Mouse (Mus musculus) heart, adult 2 months (tissue): Measurements from ENCODE around the gene Nop9. TPM values are rescaled to one million over a fixed set of nuclear protein-coding genes. Genes with fewer than 3 reads are reported as not detected.

Experiments
- DNase-seq, 2 experiments: peaks; one replicate each; pipeline ENCODE4 v3.0.0; 2021
- H3K27ac ChIP-seq: fragments of 200-600 bp; 2 replicates; pipeline ENCODE4 v1.8.1; 2022
- H3K27me3 ChIP-seq: fragments of 200-500 bp; 2 replicates; pipeline ENCODE4 v1.6.1; 2012; ENCODE audit warnings: mild to moderate bottlenecking, low read length, inconsistent platforms, mixed read lengths; ENCODE audit not compliant: control insufficient read depth, insufficient read depth
- H3K36me3 ChIP-seq: fragments of 200-500 bp; 2 replicates; pipeline ENCODE4 v1.6.1; 2012; ENCODE audit warnings: low read length, inconsistent platforms; ENCODE audit not compliant: control insufficient read depth, insufficient read depth
- H3K4me1 ChIP-seq: fragments of 200-500 bp; 2 replicates; pipeline ENCODE4 v1.6.1; 2011; ENCODE audit warnings: low read length; ENCODE audit not compliant: control insufficient read depth, insufficient read depth
- H3K4me3 ChIP-seq: fragments of 200-600 bp; 2 replicates; pipeline ENCODE4 v1.8.1; 2022
- H3K79me2 ChIP-seq: fragments of 200-500 bp; replicated peaks from 2 replicates; pipeline ENCODE4 v1.6.1; 2012; ENCODE audit warnings: mild to moderate bottlenecking, inconsistent platforms, low read length, moderate library complexity, mixed read lengths; ENCODE audit not compliant: control insufficient read depth, insufficient read depth
- H3K9ac ChIP-seq: fragments of 200-500 bp; 2 replicates; pipeline ENCODE4 v1.6.1; 2012; ENCODE audit warnings: low read depth, mild to moderate bottlenecking, control low read depth, inconsistent platforms, low read length, mixed read lengths
- CTCF ChIP-seq: fragments of 200-600 bp; IDR thresholded peaks from 2 replicates; pipeline ENCODE4 v1.8.1; 2022; ENCODE audit warnings: antibody characterized with exemption, mild to moderate bottlenecking, moderate library complexity
- EP300 ChIP-seq: fragments of 200-500 bp; IDR thresholded peaks from 2 replicates; pipeline ENCODE4 v1.6.1; 2011; ENCODE audit warnings: low read depth, low read length, control low read depth; ENCODE audit not compliant: insufficient read depth
- POLR2A ChIP-seq: fragments of 200-500 bp; IDR thresholded peaks from 2 replicates; pipeline ENCODE4 v1.6.1; 2011; ENCODE audit warnings: mild to moderate bottlenecking, low read depth, low read length, control low read depth; ENCODE audit not compliant: insufficient read depth
- WGBS: fragments of 180-500 bp; shearing (Covaris S2); methylation state at CpG from one replicate; pipeline ENCODE4 v1.1.7; 2018; 5-methylcytosine and 5-hydroxymethylcytosine counted together
- intact Hi-C: fragments of 180-260 bp; cut with DNase I; formaldehyde crosslinking; loops from one replicate; pipeline ENCODE4 v1.15.1; 2025
- long read RNA-seq: library from polyadenylated mRNA; stranded (forward); transcript quantifications from one replicate; pipeline ENCODE4 v2.0.0, GENCODE M21; 2021
- polyA plus RNA-seq: library from polyadenylated mRNA; depleted of rRNA; stranded (reverse); fragments of >200 nt; gene quantifications from 2 replicates; pipeline ENCODE4 v1.2.3, GENCODE M21; 2012; rRNA removed
- total RNA-seq, 2 experiments: library from RNA; stranded (reverse); gene quantifications; 2 replicates each; pipeline ENCODE4 v1.2.3; 2021

Gene Nop9
- total RNA-seq (10 to 100 TPM; 10.1 to 11.4 TPM), polyA plus RNA-seq (8.3 and 13.1 TPM in 2 replicates)
- long read RNA-seq, transcript Nop9-201 (10 exons, 3,694 nt): major isoform, 26 of 36 reads
- long read RNA-seq, partial matches to known transcripts: 4 of 36 reads
- long read RNA-seq, other reads (novel, unspliced or antisense): 6 of 36 reads

DNA sequence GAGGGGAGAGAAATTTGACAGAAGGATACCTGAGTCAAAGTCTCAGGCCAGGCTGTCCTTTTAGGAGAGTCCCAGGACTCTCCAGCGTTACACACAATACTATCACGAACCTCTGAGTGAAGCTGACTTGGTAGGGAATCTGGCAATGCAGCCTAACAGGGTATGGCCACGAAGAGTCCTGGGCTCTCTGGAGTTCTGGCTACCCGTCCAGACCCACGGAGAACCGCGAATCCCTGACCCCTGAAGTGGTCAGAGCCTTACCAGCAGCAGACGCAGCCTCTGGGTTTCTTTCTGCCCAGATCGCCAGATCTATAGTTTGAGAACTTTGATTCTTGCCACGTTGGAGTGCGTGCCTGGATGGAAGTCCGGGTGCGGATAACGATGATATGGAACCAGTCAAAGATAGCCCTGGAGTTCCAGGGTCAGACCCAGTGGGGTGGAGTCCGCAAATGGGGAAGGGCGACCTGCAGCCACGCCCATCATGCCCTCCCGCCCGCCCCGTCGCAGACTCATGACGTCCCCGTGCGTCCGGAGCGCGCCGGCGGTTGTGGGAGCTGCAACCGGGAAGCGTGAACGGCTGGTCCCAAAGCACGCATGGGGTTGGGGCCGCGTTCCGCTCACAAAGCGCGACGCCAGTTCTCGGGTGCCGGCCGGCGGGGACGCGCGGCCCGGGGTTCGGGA lies at the start of gene Nop9, which contains the start of gene Dhrs1:
Nop9 (plus strand) TSS at position 514 of the 681 bp plus-strand sequence.
Dhrs1 (minus strand) TSS at position 511 of the 681 bp plus-strand sequence.
- intact Hi-C loops: loop anchor here (2.0 kb wide), 1 partner anchor 117 kb away; no protein-coding TSS in a partner anchor
- 0 out of 2 replicates have a peak, but pooled peaks have one; percentile 18 for TF ChIP-seq EP300
- TF ChIP-seq CTCF: peak; percentile 31
- TF ChIP-seq POLR2A: peak; percentile 81
- WGBS: under 1% methylated on average over 48 of the region's 48 CpGs
- Histone ChIP-seq H3K9ac (peak within 1 kb of the TSS; percentile 82), H3K27ac (peak within 1 kb of the TSS; percentile 85), H3K4me3 (peak within 1 kb of the TSS; percentile 89), H3K4me1 (peaks cover 4% of the 10 kb centered on the region), H3K27me3 (no peaks in the 10 kb centered on the region), H3K36me3 (no peaks in the 10 kb centered on the region), H3K79me2 (no peaks in the 10 kb centered on the region)
- DNase-seq: peak; percentile 91 to 92

DNA sequence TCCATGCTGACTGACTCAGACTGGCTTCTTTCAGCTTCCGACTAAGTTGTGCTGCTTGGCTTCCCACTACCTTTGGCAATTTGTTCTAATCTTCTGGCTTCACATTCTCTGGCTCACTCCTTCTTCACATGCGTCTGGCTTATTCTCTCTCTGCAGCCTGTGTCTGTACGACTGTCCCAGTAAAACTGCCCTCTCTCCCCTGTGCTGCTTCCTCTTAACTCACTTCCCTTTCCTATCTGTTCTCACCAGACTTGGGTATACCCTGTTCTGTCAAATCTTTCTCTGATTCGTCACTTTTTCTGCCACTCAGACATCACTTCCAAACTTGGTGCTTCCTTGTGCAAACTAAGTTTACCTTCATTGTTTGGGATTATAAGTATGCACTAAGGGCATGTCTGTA lies 48.3 kb upstream of the Nop9 start:
- WGBS: 67% methylated on average over 4 of the region's 4 CpGs
- Histone ChIP-seq H3K27me3 (no peaks in the 10 kb centered on the region), H3K27ac (no peak overlapping the region), H3K36me3 (no peaks in the 10 kb centered on the region), H3K4me3 (no peak overlapping the region), H3K4me1 (no peaks in the 10 kb centered on the region), H3K9ac (no peak overlapping the region), H3K79me2 (no peaks in the 10 kb centered on the region)
- intact Hi-C loops: no loop called here
- peak; percentile 20; the same call in 1 of the 2 replicates for TF ChIP-seq POLR2A
- no peak for TF ChIP-seq EP300
- no peak for TF ChIP-seq CTCF
- DNase-seq: no peak

DNA sequence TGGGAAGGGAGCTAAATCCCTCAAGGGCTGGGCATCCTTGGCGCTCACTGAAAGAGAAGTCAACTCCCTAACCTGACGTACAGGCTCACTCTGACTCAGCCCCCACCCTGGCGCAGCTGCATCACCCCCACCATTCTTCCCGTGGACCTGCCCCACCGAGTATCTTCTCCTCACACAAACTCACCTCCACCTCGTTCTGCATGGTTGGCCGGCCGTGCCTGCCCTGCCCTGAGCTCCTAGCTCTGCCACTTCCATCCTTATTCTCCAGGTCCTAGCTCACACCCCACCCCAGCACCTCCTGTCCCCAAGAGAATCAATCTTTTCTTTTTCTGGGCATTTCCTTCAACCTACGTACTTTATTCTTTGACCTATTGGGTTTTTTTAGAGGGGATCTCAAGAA lies 44.4 kb upstream of the Nop9 start:
- 64% methylated on average over 9 of the region's 9 CpGs for WGBS
- no peak overlapping the region for H3K4me3 ChIP-seq
- no peaks in the 10 kb centered on the region for H3K79me2 ChIP-seq
- H3K9ac ChIP-seq: no peak overlapping the region
- no peaks in the 10 kb centered on the region for H3K4me1 ChIP-seq
- intact Hi-C loops: no loop called here
- TF ChIP-seq EP300 (no peak), POLR2A (no peak), CTCF (no peak)
- no peak overlapping the region for H3K27ac ChIP-seq
- no peaks in the 10 kb centered on the region for H3K27me3 ChIP-seq
- no peaks in the 10 kb centered on the region for H3K36me3 ChIP-seq
- DNase-seq: no peak

DNA sequence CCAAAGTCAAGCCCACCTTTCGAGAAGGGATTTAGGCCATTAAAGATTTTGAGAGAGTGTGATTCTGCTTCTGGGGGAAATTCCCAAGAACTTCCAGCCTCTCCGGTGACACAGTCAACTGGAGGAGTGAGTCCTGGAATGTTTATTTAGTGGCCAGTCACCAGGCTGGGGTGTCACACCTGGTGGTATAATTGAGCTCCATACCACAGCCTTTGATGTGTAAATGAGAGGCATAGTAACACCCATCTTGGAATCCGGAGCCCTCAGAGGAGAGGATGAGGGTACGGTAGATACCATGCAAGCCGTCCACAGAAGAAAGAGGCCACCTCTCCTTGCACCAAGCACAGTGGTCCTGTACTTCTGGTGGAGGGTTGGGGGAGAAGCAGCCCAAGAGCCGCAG lies 42.7 kb upstream of the Nop9 start:
- 68% methylated on average over 6 of the region's 6 CpGs for WGBS
- intact Hi-C loops: loop anchor here (2.0 kb wide), 1 partner anchor 18 kb away; no protein-coding TSS in a partner anchor
- TF ChIP-seq POLR2A: no peak
- no peak for TF ChIP-seq CTCF
- TF ChIP-seq EP300: no peak

DNA sequence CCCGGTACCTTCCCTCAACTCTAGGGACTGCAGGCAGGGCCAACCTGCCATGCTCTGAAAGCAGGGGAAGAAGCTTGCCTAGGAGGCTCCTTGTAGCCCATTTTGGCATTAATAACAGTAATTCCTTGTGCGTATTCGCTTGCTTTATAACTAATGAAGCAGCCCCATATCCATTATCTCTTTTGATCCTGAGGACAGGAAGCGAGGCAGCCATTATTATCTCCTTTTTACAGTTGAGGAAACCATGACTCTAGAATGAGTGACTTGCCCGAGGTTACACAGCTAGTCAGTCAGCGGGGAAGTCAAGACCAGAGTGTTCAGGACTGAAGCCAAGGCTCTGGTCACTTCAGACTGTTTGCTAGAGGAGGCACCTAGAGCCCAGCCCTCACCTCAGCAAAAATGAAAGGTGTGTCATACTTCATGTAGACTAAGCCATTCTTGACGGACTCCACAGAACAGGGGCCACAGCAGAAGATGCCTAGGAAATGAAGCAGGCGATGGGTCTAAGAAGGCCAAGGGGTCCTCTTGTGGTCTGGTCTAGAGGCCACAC lies 39.4 kb upstream of the Nop9 start:
- Histone ChIP-seq H3K9ac (no peak overlapping the region), H3K36me3 (no peaks in the 10 kb centered on the region), H3K4me3 (no peak overlapping the region), H3K4me1 (no peaks in the 10 kb centered on the region), H3K27me3 (no peaks in the 10 kb centered on the region), H3K79me2 (no peaks in the 10 kb centered on the region), H3K27ac (no peak overlapping the region)
- DNase-seq: no peak
- intact Hi-C loops: no loop called here
- 75% methylated on average over 8 of the region's 8 CpGs for WGBS
- no peak for TF ChIP-seq POLR2A
- TF ChIP-seq EP300: no peak
- TF ChIP-seq CTCF: no peak

More for the DNA sequence above, 42.7 kb upstream of the Nop9 start:
- Histone ChIP-seq H3K79me2 (no peaks in the 10 kb centered on the region), H3K4me3 (no peak overlapping the region), H3K27me3 (no peaks in the 10 kb centered on the region), H3K9ac (no peak overlapping the region), H3K27ac (no peak overlapping the region), H3K4me1 (no peaks in the 10 kb centered on the region), H3K36me3 (no peaks in the 10 kb centered on the region)
- no peak for DNase-seq

DNA sequence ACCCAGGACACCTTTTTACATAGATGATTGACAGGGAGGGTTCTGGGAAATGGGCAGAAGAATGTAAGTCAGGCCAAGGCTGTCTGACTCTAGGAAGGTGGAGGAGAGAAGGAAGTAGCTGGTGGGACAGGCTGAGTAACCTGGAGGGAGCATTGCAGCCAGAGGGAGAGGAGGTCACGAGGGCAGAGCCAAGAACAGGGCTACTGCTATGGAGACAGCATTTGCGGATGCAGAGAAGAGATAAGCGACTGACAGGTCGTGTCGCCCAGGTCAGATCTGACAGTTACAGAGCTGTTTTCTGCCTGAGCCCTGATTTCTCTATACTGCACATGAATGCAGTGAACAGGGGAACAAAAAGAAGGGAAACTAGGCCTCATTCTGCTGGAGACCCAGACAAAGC lies 38.1 kb upstream of the Nop9 start:
- Histone ChIP-seq H3K27me3 (no peaks in the 10 kb centered on the region; the same call in 1 of the 2 replicates), H3K36me3 (no peaks in the 10 kb centered on the region), H3K79me2 (no peaks in the 10 kb centered on the region), H3K4me3 (no peak overlapping the region), H3K27ac (no peak overlapping the region), H3K9ac (no peak overlapping the region), H3K4me1 (no peaks in the 10 kb centered on the region)
- 77% methylated on average over 5 of the region's 5 CpGs for WGBS
- TF ChIP-seq POLR2A: no peak
- TF ChIP-seq EP300: no peak
- no peak for TF ChIP-seq CTCF
- intact Hi-C loops: no loop called here
- DNase-seq: no peak
